Mouse (Mus musculus) small intestine, adult 2 months (tissue): ENCODE measurements around the gene Gng8.

ENCODE experiments used
- CTCF ChIP-seq: fragments of 200-500 bp; IDR thresholded peaks from 2 replicates; pipeline ENCODE4 v1.5.1; 2012; ENCODE audit warnings: low read depth, mild to moderate bottlenecking, control low read depth, inconsistent platforms, low read length, moderate library complexity, mixed read lengths; ENCODE audit not compliant: insufficient replicate concordance, insufficient read length; ENCODE audit errors: extremely low read depth
- POLR2A ChIP-seq: fragments of 200-500 bp; IDR thresholded peaks from 2 replicates; pipeline ENCODE4 v1.6.1; 2012; ENCODE audit warnings: low read depth, mild to moderate bottlenecking, control low read depth, inconsistent platforms, low read length, moderate library complexity

DNA sequence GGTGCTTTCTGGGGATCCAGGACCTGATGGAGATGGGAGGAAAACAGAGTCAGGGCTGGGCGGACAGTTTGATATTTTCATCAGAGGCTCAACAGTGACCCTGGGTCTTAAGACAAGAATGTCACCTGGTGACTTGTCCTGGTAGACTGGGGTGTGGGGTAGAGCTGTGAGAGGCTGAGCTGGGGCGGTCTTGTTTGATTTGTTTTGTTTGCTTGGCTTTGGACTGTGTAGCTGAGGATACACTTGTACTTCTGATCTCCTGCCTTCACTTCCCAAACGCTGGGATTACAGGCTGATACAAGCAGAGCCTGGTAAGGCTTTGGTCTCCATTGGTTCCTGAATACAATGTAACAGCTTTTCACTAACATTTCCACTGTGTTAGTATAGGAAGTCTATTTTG, 24.1 kb upstream of the Gng8 start:
- TF ChIP-seq POLR2A, result no peak
- TF ChIP-seq CTCF, result no peak
